Mouse (Mus musculus) left cerebral cortex, adult 11 months (tissue): ENCODE measurements around the gene Hand1.
"Not testable (repeated sequence)": the region's sequence is repeated elsewhere in the genome, so short reads cannot be mapped to it uniquely, and the experiment has no call there.

ENCODE experiments used
- DNase-seq: peaks from one replicate; pipeline ENCODE4 v3.0.0; 2022; ENCODE audit warnings: low spot score

Gene Hand1

DNA sequence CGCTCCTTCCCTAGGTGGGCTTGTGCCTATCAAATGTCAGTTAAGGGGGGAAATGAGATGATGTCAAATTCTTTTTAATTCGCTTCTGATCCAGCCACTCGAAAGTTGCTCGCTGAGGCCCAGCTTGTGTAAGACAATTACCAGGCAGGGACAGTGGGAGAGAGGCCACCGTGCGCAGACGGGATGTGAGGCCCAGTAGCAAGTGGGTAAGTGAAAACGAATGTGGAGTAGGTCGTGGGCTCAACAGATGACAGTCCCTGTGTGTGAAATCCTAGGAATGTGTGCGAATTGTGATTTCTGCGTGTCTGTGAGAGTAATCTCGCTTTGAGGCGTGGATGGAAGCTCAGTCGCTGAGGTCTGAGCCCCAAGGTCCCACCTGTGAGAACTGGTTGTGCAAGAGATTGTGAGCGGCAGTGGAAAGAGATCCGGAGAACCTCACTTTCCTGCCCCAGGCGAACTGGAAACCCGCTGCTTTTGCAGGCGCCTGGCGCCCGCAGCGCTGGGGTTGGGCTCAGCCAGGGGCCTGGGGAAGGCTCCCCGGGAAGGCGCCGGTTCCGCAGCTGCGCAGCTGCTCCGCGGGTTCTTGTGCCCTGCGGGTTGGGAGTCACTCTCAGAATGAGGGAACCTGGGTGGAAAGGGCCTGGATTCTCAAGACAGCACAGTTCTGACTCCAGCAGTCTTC lies 819 bp upstream of the Hand1 start:
- no peak for DNase-seq

DNA sequence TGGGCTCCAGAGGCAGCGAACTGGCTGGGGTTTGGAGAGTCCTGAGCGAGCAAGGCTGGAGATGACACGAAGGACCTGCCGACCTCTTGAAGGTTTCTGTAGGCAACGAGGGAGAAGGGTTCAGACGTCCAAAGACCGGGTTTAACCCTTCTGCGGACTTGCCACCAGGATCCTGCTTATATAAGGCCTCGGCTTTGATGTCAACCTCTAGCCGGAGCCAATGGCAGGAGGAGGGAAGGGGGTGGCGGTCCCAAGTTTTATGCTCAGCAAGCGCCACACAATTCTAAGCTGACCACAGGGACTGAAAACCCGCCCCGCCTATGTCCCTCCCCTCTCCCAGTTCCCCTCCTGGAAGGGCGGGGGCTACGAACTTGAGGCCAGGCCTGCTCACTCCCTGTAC lies 757 bp downstream of the Hand1 start:
- DNase-seq: no peak

DNA sequence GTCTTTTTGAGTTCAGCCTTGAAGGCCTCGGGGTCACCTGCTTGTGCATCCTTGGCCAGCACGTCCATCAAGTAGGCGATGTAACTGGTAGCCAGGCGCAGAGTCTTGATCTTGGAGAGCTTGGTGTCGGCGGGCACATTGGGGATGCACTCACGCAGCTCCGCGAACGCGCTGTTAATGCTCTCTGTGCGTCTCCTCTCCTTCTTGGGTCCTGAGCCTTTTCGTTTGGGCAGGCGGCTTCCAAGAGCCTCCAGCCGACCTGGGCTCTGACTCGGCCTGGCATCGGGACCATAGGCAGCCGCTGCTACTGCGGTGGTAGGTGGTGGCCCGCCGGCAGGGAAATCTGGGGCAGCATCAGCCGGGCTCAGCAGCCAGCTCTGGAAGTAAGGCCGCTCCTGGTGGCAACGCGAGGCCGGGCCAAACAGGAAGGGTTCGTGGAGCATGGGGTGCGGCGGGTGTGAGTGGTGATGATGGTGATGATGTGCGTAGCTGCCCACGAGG lies 1.3 kb downstream of the Hand1 start:
- no peak for DNase-seq

DNA sequence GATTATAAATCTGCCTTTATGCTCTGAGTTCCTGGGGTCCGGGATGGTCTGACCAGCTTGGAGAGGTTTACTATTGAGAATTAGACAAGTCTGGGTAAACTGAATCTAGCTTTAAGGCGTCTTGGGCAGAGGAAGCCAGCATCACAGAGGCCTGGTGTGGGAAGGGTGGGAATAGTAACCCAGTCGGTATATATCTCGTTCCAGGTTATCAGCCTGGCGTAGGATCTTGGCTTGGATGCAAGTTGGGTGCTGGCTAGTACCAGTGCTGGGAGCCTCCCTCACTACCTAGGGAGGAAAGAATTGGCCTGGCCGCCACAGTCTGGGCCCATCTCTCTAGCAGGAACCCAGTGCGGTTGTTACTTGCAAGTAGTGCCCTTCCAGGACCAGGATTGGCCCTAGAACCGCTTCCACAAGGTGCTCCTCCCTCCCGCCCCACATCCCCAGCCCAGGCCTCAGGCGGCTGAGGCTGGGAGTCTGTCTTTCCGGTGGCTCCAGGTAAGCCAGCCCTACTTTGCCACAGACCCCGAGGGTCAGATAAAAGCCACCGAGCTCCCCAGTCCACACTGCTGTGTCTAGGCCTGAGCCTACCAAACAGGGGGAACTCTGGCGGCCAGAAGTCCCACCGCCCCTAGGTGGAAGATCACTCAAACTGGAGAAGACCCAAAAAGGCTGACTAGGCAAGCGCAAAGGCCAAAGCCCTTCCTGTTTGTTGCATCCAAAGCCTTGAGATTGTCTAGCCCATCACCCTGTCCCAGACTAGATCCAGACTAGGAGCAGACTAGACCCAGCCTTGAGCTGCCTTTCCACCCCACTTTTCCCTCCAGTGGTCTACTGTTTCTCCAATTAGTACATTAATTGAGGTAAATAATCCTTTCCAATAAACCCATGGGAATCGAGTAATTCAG lies 2.5 kb downstream of the Hand1 start:
- DNase-seq: no peak

- DNase-seq: no peak
Measured at GRCm38 (mm10) chr11:57828955-57829870, 3.4 kb downstream of the Hand1 start.

DNA sequence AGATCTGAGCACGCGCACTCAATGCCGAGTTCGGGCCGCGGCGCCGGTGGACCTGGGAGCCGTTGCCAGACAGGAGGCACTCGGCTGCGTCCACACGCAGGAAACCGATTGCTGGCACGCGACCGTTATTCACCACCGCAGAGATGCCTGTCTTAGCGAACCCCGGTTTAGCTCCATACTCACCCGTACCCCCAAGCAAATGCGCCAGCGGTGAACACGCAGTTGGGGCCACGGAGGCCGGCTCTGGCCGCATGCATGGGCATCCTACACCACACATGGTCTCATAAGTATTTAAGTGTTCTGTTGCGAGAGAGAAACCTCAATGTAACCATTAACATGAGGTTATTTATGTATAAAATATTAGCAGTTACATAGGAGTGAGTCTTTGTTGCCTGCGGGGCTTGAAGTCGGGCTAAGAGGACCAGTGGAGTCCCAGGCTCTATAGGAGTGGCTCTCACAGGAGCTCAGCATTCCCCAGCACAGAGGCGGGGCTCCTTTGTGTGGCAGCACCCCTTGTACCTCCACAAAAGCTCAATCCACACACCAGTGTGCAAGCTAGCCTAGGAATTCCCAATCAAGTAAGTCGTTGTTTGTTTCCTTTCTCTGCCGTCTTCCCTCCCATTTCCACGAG lies 4.6 kb downstream of the Hand1 start:
- DNase-seq: no peak

DNA sequence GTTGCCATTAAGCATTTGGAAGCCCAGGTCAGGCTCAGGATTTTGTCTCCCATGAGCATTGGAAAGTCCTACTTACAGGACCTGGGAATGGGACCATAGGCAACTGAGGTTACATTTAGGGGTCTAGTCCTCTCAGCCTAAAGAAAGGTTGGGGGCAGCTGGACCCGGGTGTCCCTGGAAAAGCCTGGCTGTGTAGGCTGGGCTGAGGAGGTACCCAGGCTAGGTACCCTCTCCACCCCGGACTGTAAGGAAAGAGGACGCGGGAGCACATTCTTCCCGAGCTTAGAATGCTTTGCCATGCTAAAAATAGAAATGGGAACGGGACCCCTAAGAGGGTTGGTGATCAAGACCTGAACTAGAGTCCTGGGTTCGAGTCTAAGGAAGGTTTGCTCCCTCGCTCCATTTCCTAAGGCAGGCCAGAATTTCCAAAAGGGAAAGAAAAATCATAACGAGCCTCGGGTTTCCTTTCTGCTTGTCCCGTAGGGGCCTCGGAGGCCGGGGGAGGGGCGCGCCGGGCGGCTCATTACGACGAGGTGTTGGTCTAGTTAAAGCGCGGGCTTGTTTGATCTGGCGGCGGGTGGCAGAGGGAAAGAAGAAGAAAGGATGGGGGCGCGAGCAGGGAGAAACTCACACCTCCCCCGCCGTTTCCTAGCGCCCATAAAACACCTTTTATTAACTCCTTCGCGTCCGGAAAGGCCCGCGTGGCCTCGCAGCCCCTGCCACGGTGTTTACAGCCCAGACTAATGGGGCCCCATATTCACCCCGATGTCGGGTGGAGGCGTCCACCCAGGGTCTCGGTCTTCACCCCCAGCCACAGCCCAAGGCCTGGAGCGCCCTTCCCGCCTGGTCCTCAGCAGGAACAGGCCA lies 5.3 kb downstream of the Hand1 start:
- no peak for DNase-seq

GRCm38 (mm10) chr11:57825234-57825633 lies 7.4 kb downstream of the Hand1 start:
- DNase-seq: not testable (repeated sequence)

- no peak for DNase-seq
Measured at GRCm38 (mm10) chr11:57823714-57824113, 8.9 kb downstream of the Hand1 start.

GRCm38 (mm10) chr11:57823159-57823558 lies 9.5 kb downstream of the Hand1 start:
- not testable (repeated sequence) for DNase-seq

- peak; percentile 42 for DNase-seq
Measured at GRCm38 (mm10) chr11:57819999-57820581, 12.5 kb downstream of the Hand1 start.

DNA sequence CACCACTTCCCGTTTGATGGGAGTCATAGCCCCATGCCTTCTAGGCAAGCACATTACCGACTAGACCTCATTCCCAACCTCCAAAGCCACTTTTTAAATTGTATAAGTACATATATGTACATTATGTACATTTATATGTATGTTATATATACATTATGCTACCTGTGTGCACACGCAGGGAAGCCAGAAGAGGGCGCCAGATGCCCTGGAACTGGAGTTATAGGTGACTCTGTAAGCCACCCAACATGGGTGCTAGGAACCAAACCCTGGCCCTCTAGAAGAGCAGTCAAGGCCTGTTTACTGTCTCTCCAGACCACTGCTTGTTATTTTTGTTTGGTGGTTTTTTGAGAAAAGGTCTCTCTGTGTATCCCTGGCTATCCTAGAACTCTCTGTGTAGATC lies 14.4 kb downstream of the Hand1 start:
- DNase-seq: no peak

DNA sequence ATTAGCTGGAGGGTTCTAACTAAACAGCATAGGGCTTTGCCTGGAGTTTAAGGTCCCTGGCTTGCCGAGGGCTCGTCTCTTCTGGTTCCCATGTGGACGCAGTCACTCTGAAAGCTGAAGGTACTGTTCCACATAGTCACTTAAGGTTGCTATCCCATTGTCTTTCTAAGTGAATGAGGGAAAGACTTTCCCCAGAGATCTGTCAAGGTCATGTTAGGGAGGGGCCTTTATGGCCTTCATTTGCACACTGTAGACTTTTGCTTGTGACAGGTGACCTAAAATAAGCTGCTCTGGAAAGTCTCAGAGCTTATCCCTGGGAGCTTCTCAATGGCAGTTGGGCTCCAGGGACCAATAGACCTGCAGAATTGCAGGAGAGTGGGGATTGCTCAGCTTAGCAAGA lies 19.0 kb downstream of the Hand1 start:
- no peak for DNase-seq

GRCm38 (mm10) chr11:57812212-57812611 lies 20.4 kb downstream of the Hand1 start:
- DNase-seq: no peak

DNA sequence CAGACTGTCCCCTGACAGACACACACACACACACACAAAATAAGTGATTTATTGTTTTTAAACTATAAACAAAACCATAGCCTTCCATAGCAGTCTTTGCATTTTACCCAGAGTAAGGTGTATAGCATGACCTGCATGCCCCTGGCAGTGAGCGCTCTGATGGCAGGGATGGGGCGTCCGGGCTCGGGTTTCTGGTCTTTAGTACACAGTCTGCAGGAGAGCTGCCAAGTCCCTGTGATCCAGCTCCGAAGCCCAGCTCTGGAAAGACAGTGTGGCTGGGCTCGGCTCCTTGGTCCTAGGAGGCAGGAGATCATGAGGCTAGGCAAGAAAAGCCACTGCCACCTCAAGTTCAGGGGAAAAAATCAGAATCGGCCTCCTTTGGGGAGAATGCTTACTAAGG lies 21.6 kb downstream of the Hand1 start:
- no peak for DNase-seq

GRCm38 (mm10) chr11:57809732-57810098 lies 22.9 kb downstream of the Hand1 start:
- no peak for DNase-seq

DNA sequence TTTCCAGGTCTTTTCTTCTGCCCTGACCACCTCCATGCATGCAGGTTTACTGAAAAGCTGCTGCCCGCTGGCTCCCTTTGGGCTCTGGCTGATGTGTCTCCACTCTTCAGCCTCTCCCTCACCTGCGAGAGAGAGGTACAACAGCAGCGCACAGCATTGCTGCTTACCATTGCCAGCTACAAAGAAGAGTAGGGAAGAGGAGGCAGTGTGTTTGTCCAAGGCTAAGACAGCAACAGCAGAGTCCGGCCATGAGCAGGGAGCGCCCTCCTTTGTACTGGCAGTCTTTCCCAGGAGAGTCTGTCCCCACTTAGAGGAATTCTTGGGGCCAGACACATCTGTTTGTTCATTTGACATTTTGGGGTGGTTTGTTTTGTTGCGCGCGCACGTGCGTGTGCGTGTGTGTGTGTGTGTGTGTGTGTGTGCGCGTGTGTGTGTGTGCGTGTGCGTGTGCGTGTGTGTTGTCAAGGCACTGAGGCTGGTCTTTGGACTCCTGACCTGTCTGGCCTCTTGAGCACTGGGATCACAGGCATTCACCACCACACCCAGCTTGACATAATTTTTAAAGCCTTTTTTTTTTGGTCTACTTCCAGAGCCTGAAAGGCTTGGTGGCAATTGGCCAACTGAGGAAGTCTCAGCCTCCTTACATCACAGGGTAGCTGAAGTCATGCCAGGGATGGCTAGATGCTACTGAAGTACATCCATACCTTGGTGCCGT lies 23.4 kb downstream of the Hand1 start:
- no peak for DNase-seq

- no peak for DNase-seq
Measured at GRCm38 (mm10) chr11:57805047-57805446, 27.6 kb downstream of the Hand1 start.

- DNase-seq: no peak
Measured at GRCm38 (mm10) chr11:57802511-57802870, 30.1 kb downstream of the Hand1 start.
